Mouse (Mus musculus): ENCODE data around the gene 4930432K21Rik.

4930432K21Rik gene

GRCm38 (mm10) chr8:84194224-84194743, 46.5 kb downstream of the 4930432K21Rik start:
- CTCF ChIA-PET, result interaction anchor here in 2 of 4 experiments (0.6 to 1.0 kb wide), 5 partner anchors 13 to 532 kb away, joined by 5 to 7 read pairs (median 6); no protein-coding TSS in a partner anchor
- POLR2A ChIA-PET, result interaction anchor here in 3 of 4 experiments (0.5 to 8.1 kb wide), 19 partner anchors 8 to 735 kb away, joined by 3 to 94 read pairs (median 3); partner anchors contain the start of genes Ccdc130 (in 1 of the 3) and Nanos3 (in 1 of the 3)

DNA sequence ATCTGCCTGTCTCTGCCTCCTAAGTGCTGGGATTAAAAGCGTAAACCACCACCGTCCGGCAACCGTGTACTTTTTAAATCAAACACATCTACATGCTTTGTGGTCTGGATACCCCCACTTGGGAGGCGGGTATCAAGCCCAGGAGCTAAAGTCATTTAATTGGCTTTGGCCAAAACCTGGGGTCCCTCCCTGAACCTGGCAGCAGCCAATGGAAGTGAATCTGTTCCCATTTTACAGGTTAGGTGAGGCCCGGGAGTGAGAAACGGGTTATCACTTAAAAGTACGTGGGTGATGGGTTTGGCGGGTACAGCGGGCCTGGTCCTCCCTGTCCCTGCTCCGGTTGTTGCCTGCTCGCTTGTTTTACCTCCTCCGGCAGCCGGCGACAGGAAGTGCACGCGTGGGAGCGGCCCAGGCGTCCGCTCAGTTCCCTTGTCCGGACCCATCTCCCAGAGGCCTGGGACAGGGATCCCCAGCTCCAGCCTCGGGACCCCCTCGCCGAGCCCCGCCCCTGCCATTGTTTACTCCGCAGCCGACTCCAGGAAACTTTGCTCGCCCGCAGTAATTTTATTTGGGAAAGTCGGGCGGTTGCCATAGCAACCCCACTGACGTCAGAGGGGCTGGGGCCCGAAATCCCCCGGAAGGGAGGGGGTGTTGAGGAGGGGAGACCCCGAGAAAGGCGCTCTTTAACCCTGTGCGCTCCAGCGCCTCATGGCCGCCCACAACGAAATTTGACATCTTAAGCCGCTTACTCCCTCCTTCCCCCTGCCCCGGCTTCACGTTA, 49.5 kb downstream of the 4930432K21Rik start:
- ChIA-PET CTCF (interaction anchor here in 3 of 4 experiments (0.6 to 3.3 kb wide), 9 partner anchors 7 to 173 kb away, joined by 3 to 12 read pairs (median 6); no protein-coding TSS in a partner anchor), POLR2A (interaction anchor here in 3 of 4 experiments (0.6 to 4.4 kb wide), 33 partner anchors 7 to 535 kb away, joined by 3 to 22 read pairs (median 4); partner anchors contain the start of genes Ccdc130 (in 3 of the 3), Rfx1 (in 2 of the 3), 1700067K01Rik (in 1 of the 3) and Cc2d1a (in 1 of the 3))

DNA sequence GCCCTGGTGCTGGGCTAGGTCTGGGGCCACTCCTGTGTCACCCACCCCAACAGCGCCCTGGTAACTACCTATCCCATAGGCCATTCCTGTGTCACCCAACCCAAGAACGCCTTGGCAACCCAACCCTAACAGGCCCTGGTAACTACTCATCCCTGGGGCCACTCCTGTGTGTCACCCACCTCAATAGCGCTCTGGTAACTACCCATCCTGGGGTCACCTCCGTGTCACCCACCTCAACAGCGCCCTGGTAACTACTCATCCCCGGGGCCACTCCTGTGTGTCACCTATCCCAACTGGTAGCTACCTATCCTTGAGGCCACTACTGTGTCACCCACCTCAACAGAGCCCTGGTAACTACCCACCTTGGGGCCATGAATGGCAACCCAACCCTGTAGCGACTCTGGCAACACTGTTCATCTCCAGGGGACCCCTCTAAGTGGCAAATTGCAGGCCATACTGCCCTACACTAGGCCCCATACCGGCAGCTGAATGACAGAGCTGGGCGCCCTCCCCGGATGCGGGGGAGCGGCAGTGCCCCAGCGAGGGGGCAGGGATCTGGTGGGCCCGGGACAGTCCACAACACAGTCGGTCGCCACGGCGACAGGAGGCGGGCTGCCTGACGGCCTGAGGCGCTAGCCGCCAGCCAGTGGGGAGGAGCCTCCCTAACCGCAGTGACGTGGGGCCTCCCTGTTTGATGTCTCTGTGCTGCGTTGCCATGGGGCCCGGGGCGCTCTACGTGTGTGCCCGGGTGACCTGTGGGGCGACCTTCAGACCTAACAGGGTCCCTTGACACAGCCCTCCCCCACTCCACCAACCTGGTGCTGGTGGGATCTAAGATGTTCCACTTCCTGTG, 50.3 kb downstream of the 4930432K21Rik start:
- CTCF ChIA-PET, result interaction anchor here in 2 of 4 experiments (0.6 to 3.3 kb wide), 7 partner anchors 8 to 99 kb away, joined by 3 to 12 read pairs (median 6); no protein-coding TSS in a partner anchor
- POLR2A ChIA-PET, result interaction anchor here in 3 of 4 experiments (0.7 to 4.4 kb wide), 27 partner anchors 8 to 536 kb away, joined by 3 to 22 read pairs (median 4); partner anchors contain the start of genes Ccdc130 (in 2 of the 3), Rfx1 (in 2 of the 3), 1700067K01Rik (in 1 of the 3) and Cc2d1a (in 1 of the 3)

DNA sequence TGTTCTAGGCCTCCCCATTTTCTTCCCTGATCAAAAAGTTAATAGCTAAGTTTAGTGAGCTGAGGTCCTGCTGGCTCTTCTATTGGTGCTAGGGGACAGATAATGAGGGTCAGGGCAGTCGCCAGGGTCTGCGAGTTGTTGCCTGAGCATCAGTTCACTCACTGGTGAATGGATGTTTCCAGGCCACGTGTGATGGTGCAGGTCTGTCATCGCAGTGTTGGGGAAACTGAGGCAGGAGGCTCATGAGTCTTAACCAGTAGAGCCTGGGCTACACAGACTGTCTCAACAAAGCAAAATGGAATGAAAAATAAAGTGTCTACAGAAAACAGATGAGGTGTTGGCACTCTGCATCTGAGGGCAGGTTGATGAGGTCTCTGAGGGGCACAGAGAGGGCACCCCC, 51.0 kb downstream of the 4930432K21Rik start:
- POLR2A ChIA-PET, result interaction anchor here in 3 of 4 experiments (0.7 to 4.4 kb wide), 16 partner anchors 8 to 197 kb away, joined by 3 to 22 read pairs (median 4); partner anchors contain the start of genes 1700067K01Rik (in 1 of the 3) and Rfx1 (in 1 of the 3)
- CTCF ChIA-PET, result interaction anchor here in 2 of 4 experiments (0.6 to 3.3 kb wide), 5 partner anchors 8 to 133 kb away, joined by 3 to 12 read pairs (median 4); no protein-coding TSS in a partner anchor

- CTCF ChIA-PET, result interaction anchor here in 3 of 4 experiments (0.6 to 3.3 kb wide), 5 partner anchors 9 to 133 kb away, joined by 3 to 12 read pairs (median 4); no protein-coding TSS in a partner anchor
- POLR2A ChIA-PET, result interaction anchor here in 3 of 4 experiments (0.6 to 4.4 kb wide), 16 partner anchors 7 to 448 kb away, joined by 3 to 22 read pairs (median 4); partner anchors contain the start of gene Rfx1 (in 1 of the 3)
These were observed 51.7 kb downstream of the 4930432K21Rik start for GRCm38 (mm10) chr8:84199348-84200125.

DNA sequence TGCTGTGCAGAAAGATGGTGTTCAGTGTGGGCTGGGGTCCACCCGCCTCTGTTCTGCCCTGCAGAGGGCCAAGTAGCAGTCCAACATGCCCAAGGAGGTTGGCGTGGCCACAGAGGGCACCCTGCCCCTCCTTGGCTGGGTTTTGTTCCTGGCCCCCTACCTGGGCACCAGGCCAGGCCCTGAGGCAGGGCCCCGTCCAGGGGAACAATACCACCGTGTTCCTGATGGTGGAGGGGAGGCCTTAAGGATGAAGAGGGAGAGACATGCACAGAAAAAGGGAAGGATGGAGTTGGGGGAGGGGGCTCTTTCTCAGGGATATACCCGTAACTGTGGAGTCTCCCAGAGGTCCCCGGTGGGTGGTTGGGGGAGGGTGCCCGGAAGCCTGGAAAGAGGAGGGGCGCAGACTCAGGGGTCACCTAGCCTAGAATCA, 52.3 kb downstream of the 4930432K21Rik start:
- ChIA-PET CTCF (interaction anchor here in 2 of 4 experiments (1.0 to 2.4 kb wide), 2 partner anchors 10 to 36 kb away, joined by 4 to 10 read pairs; no protein-coding TSS in a partner anchor), POLR2A (interaction anchor here in 3 of 4 experiments (0.7 to 4.4 kb wide), 7 partner anchors 7 to 19 kb away, joined by 3 to 22 read pairs (median 9); no protein-coding TSS in a partner anchor)

- ChIA-PET CTCF (interaction anchor here in 3 of 4 experiments (0.7 to 3.6 kb wide), 15 partner anchors 9 to 744 kb away, joined by 3 to 23 read pairs (median 3); partner anchors contain the start of gene Rfx1 (in 1 of the 3)), POLR2A (interaction anchor here in 3 of 4 experiments (0.8 to 4.6 kb wide), 30 partner anchors 7 to 714 kb away, joined by 3 to 81 read pairs (median 5); partner anchors contain the start of genes 1700067K01Rik (in 2 of the 3), Ccdc130 (in 2 of the 3), Mri1 (in 2 of the 3) and Rfx1 (in 1 of the 3))
These were observed 53.1 kb downstream of the 4930432K21Rik start for GRCm38 (mm10) chr8:84200652-84201544.

- POLR2A ChIA-PET, result interaction anchor here (0.5 to 4.6 kb wide), 40 partner anchors 8 to 1037 kb away, joined by 3 to 81 read pairs (median 5); partner anchors contain the start of genes 1700067K01Rik (in 2 of the 4), Ccdc130 (in 2 of the 4), Mri1 (in 2 of the 4) and Rfx1 (in 2 of the 4)
- CTCF ChIA-PET, result interaction anchor here in 3 of 4 experiments (0.6 to 3.6 kb wide), 19 partner anchors 8 to 743 kb away, joined by 3 to 23 read pairs (median 3); partner anchors contain the start of genes Nacc1 (in 1 of the 3) and Rfx1 (in 1 of the 3)
These were observed 53.9 kb downstream of the 4930432K21Rik start for GRCm38 (mm10) chr8:84201545-84202245.

DNA sequence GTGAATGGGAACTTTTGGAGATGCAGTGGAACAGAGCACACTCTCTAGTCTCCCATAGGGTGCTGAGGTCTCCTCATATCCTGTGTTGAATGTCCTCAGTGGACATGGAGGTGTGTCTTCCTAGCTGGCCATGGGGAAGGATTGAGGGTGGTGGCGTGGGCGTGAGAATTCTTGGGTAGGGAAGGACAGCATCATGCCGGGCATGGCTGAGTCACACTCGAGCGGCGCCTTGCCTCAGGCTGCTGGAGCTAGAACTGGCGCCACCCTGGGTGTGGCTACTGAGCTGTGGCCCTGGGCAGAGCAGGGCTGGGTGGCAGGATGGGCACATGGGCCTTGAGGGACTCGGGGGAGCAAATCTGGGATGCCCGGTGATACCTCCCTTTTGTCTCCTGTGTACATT, 54.6 kb downstream of the 4930432K21Rik start:
- ChIA-PET POLR2A (interaction anchor here in 3 of 4 experiments (0.5 to 4.6 kb wide), 30 partner anchors 8 to 1038 kb away, joined by 3 to 81 read pairs (median 5); partner anchors contain the start of genes Mri1 (in 2 of the 3), Ccdc130 (in 1 of the 3), Rfx1 (in 1 of the 3) and Tbc1d9 (in 1 of the 3)), CTCF (interaction anchor here in 3 of 4 experiments (0.7 to 3.6 kb wide), 7 partner anchors 8 to 485 kb away, joined by 3 to 23 read pairs (median 7); partner anchors contain the start of gene Nacc1 (in 1 of the 3))

DNA sequence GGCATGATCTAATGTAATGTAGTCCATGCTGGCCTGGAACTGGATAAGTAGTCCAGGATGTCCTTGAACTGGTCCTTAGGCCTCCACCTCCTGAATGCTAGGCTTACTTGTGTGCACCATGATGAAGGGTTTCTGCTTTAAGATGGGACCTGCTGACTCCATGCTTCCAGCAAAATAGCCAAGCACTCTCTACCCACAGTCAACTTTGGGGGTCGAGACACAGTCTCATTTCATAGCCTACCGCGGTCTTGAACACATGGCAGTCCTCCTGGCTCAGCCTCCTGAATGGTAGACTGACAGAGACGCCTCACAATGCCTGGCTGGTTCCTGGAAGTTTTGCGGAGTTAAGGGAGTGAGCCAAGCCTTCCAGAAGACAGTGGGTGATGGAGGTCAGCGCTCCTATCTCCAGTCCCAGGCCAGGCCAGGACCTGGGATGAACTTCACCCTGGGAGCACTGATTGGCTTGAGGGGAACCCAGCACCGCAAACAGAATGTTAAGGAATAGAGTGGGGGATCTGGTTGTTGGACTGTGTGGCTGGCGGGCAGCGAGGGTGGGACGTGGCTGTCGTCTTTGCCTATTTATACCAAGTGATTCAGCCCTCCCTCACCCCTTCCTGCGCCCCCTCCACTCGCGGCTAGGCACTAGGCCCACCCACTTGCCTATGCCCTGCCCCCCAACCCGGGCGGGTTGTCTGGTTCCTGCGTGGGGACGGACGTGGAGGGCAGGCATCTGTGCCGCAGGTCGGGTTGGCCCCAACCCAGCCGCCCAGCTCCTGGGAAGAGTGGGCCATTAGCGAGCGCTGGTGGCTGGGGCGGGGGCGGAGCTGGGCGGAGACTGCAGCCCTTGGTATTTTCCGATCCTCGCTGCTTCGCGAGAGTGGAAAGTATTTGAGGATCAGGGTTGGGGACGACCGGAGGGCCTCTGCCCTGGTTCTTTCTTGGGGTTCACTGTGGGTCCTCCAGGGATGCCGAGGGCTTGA, 55.4 kb downstream of the 4930432K21Rik start:
- ChIA-PET POLR2A (interaction anchor here in 3 of 4 experiments (0.6 to 4.6 kb wide), 37 partner anchors 7 to 712 kb away, joined by 3 to 81 read pairs (median 4); partner anchors contain the start of genes Mri1 (in 2 of the 3), Rfx1 (in 2 of the 3), Asf1b (in 1 of the 3) and Ccdc130 (in 1 of the 3)), CTCF (interaction anchor here in 3 of 4 experiments (0.6 to 3.6 kb wide), 16 partner anchors 10 to 541 kb away, joined by 3 to 23 read pairs (median 3); partner anchors contain the start of gene Mri1 (in 1 of the 3))

DNA sequence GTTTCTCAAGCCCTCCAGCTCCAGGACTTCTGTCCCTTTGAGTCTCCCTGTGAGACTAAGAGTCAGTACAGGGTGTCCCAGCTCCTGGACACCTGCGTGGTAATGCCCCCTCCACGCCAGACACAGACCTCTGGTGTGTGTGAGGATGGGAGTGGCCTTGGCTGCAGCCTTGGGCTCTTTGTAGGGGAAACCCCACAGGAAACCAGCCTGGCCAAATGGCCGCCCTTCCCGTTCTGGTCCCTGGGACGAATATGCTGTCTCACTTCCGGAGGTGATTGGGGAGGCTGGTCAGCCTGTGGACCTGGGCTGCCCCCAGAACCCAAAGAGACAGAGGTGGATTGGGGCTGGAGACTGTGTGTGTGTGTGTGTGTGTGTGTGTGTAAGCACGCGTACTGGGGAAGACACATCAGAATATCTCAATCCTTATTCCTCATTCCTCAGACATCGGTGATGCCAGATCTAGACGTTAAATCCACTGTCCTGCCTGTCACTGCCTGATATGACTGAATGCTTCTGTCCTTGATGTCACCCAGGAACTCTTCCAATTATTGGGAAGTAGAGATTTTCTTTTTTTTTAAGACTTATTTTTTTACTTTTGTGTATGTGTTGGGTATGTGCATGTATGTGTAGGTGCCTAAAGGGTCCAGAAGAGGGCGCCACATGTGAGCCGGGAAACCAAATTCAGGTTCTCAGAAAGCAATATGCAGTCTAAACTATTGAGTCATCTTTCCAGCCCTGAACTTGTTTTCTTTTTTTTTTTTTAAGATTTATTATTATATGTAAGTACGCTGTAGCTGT, 56.3 kb downstream of the 4930432K21Rik start:
- ChIA-PET CTCF (interaction anchor here in 3 of 4 experiments (0.6 to 10.9 kb wide), 16 partner anchors 9 to 542 kb away, joined by 3 to 152 read pairs (median 3); partner anchors contain the start of genes Mri1 (in 1 of the 3) and Nanos3 (in 1 of the 3)), POLR2A (interaction anchor here (0.6 to 4.6 kb wide), 25 partner anchors 11 to 711 kb away, joined by 3 to 81 read pairs (median 4); partner anchors contain the start of genes Rfx1 (in 2 of the 4), Asf1b (in 1 of the 4), Dcaf15 (in 1 of the 4) and Gm10644 (in 1 of the 4))

DNA sequence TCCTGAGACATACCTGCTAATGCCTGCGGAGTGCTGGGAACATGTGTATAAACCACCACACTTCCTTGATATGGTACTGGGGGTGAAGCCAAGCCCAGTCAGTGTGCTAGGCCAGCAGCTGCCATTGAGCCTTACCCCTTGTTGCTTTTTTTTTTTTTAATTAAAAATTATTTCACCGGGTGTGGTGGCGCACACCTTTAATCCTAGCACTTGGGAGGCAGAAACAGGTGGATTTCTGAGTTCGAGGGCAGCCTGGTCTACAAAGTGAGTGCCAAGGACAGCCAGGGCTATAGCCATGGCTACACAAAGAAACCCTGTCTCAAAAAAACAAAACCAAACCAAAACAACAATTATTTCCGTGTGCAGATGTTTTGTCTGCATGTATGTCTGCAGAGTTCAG, 57.2 kb downstream of the 4930432K21Rik start:
- CTCF ChIA-PET, result interaction anchor here in 2 of 4 experiments (0.6 to 10.9 kb wide), 3 partner anchors 18 to 43 kb away, joined by 3 to 152 read pairs (median 11); partner anchors contain the start of gene Nanos3 (in 1 of the 2)
- POLR2A ChIA-PET, result interaction anchor here in 3 of 4 experiments (0.6 to 4.6 kb wide), 4 partner anchors 15 to 84 kb away, joined by 3 to 81 read pairs (median 10); partner anchors contain the start of gene Mri1 (in 1 of the 3)
